Mouse (Mus musculus) retina, adult 2 months (tissue): Measurements from ENCODE around the gene Tmtc4.

Experiments used
- DNase-seq: peaks from one replicate; pipeline ENCODE4 v3.0.0-alpha.2; 2012; ENCODE audit warnings: low read depth, low spot score

Gene Tmtc4

DNA sequence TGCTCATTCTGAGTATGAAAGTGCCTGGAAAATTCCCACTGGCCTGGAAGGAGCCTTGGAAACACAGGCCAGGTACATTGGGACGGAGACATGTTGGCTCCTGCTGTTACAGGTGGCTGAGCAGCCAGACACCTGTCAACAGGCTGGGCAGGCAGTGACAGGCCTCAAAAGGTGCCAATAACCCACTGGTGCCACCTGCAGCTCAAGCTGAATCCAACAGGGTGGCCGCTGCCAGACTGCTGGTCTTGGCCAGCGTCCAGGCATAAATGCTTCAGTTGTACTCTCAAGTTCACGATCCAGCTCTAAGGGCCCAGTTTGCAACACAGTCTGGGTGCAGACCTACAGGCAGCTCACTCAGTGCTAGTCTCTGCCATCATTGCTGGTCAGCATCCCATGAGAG lies 81.0 kb downstream of the Tmtc4 start:
- no peak for DNase-seq

DNA sequence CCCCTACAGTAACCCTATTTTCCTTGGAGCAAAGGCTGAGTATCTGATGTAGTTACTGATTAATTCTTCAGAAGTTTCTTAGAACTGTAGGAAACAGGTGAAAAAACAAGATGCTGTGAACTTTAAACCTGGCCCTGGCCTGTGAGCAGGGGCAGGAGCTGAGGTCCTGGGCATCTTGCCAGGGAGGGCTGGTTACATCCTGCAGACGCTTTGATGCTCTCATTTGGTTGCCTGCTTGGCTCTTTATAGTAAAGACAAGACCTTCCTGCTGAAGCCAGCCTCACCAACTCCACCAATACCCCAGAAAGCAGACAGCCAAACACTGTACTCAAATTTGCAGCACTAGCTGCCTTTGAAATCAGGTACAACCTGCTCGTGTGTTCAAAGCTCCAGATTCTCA lies 81.7 kb downstream of the Tmtc4 start:
- DNase-seq, result no peak

DNA sequence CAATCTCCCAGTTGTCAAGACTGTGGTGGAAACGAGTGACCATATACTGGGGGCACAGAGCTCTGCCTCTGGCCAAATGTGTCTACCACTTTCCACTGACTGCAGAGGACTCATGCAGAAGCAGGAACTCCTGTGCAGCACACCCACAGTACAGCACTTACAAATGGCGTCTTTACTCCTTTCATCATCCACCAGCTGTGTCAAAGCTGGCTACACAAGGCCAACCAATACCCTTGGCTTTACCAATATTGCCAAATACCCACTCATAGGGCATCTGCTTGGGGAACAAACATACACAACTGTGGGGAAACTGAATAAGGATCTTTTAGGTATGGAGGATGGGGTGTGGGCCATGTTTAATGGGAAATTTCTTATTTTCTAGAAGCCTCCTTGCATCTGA lies 82.1 kb downstream of the Tmtc4 start:
- DNase-seq, result no peak

DNA sequence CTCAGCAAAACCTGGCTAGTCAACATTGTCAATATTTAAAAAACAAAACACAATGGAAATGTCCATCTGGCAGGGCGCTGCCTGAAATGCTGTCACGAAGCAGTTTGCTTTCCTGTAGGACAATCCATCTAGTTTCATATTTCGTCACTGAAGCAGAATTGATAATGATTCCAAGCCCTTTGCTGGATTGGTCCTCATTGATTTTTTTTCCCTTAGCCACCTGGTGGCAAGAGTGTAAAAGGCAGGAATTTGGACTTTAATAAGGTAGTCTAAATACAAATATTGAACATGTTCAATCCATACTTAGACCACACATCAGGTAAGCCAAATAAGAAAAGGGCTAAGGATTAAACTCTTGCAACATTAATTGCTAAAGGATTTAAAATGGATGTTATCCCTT lies 82.7 kb downstream of the Tmtc4 start:
- DNase-seq, result no peak

DNA sequence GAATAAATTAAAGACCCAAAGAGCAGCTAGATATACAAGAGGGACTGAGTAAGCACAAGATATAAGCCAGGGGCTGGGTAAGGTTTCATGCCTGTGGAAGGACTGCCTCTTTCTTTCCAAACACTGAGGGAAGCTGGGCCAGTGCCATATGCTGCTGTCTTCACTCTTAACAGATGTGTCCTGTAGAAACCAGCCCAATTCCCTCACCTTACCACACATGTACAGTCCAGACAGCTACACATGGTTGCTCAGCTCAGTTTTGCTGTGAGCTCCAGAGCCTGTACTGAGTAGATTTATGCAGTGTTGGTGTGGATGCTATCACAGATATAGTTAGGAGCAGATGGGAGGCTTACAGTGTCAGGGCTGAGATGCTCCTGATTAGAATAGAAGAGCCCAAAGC lies 83.2 kb downstream of the Tmtc4 start:
- DNase-seq, result no peak

DNA sequence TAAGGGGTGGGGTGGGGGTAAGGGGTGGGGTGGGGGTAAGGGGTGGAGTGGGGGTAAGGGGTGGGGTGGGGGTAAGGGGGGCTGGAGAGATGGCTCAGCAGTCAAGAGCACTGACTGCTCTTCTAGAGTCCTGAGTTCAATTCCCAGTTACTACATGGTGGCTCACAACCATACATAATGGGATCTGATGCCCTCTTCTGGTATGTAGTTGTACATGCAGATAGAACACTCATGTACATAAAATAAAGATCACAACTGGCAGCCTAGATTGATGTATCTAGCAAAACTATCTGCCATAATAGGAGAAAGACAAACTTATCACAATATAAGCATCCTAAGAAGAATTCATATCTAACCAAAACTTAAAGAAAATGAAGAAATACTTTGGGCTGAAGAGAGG lies 85.3 kb downstream of the Tmtc4 start:
- DNase-seq, result no peak

DNA sequence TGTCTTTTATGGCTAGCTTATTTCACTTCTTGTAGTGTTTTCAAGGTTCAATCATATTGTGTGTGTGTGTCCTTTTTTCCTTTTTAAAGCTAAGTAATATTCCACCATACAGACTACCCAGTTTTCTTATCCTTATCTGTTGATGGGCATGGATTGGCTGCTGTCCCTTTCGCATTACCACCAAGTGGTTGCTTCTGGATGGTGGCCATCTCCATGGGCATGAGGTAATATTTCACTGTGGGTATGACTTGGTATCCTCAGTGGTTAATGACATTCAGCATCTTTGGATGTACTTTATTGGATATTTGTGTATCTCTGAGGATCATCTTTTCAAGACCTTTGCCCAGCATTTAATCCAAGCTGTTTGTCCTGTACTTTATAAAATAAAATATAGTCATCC lies 87.7 kb downstream of the Tmtc4 start:
- DNase-seq, result no peak

DNA sequence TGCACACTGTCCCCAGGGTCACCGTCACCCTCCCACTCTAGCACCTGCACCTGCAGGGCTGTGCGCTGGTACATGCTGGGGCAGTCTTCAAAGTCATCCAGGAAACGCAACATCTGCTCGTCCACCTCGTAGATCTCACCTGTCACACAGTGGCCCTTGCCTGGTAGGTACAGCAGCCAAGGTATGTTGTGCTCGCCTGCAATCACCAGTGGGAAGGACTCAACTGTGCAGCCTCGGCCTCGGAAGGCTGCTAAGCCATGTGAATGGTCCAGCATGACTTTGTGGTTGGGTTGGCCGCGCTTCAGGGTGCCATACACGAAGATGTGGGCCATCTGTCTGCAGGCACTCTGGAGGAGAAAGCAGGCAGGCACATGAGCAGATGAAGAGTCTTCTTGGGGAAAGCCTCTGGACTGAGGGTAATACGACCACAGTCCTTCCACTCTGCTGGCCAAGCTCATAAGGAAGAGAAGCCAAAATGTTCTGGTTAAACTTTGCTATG lies 92.3 kb downstream of the Tmtc4 start:
- no peak for DNase-seq

DNA sequence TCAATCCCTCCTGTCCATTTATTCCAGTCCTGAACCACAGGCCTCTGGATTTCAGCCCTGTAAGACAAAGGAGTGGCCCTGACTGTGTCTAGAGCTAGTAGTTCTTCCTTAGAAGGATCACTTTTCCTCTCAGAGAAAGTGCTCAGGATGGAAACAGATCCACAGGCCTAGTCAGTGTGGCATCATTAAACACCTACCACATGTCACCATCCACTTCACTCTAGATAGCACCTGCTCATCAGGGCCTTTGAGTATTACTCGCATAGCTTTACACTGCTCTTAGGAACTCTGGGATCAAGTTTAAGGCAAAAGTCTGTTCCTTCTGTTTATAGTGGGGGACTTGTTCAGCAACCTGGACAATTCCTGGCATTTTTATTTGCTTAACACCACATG lies 95.4 kb downstream of the Tmtc4 start:
- DNase-seq, result no peak

DNA sequence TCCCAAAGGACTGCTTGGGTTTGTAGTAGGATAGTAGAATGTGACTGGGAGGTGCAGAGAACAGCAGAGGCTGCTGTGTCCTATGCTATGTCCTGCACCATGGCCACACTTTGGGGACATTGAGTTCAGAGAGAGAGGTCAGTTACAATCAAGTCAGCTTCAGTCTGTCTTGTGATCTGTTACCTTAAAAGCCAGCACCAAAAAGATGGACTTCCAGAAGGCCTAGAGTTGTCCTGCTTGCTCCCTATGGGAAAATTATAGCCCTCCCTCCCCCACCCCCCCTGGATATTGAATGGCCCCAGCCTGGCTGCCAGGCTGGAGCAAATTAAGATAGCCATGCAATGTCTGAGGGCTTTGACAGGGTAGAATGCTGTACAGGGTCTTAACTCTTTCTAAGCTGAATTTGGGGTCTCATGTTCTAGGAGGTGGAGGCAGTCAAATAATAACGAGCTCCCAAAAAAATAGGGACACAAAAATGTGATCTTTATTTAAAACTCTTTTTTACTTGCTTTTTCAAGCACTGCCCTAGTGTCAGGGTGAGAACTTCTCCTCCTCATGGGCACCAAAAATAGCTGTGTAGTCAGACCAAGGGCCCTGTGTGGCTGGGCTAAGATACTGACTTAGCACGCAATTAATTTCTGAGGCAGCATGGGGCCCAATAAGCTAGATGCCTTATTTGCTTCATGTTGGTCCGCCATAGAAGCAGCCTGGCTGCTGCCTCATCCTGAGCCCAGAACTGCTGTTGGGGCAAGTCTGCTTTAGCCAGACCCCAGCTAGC lies 95.9 kb downstream of the Tmtc4 start:
- DNase-seq, result no peak

DNA sequence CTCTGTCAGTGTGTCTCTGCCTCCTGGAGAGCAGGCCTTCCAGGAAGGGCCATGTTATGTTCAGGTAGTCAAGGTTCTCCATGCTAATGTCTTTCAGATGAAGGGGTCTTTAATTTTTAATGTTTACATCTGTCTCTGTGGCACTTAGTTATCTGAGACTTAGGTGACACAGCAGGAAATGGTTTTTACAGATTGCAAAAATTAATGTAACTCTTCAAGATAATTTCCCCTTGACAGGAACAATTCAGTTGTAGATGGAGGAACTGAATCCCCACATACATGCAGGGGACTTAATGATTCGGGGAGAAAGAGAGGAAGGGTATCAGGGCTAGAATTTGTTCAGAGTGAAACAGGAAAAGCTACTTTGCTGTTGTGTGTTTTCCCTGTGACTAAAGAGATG lies 96.6 kb downstream of the Tmtc4 start:
- no peak for DNase-seq

DNA sequence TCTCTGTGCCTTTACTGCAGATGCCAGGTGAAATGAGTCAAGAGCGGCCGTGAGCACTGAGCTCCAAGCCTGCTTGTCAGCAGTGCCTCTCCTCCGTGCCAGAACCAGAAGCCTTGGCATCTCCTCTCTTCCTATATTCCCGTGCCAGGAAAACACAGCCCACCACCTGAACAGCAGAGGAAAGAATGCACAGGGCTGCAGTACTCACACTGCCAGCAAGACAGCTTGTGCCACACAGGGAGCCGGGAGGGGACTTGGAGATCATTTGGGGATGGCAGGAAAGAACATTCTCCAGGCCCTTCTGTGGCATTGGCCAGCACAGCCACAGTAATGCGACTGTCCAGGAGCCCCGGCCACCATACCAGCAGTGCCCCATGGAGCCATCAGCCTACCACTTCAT lies 97.9 kb downstream of the Tmtc4 start:
- no peak for DNase-seq

DNA sequence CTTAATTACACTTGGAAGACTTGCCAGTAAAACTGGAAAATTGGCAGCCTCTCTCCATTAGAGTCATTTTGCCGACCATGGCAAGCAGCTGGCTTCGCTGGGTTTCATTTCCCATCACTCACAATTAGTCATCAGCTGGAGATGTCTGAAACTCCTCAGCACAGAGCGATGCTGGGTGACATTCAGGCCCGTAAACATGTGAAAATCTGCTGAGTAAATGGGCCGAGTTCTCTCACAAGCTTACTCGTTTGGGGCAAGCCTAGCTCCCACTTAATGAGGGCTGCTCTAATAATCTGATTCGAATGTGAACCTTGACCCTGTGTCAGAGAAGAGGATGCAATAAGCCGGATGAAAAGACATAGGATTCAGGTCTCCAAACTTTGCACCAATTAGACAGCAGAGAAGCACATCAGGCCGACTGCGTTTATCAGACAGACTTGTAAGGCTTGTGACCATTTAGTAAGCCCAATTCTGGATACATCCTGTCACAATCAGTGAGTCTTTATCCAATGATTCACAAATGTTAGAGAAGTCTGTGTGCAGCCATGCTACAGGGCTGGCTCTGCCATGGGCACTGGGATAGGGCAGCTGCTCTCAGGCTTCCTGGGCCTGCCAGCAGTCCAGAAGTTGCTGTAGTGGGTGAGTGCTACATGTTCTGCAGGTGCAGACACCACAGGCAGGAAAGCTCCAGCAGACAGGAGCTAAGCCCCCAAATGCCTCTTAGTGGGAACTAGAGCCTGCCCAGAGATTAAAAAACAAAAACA lies 99.8 kb downstream of the Tmtc4 start:
- no peak for DNase-seq

DNA sequence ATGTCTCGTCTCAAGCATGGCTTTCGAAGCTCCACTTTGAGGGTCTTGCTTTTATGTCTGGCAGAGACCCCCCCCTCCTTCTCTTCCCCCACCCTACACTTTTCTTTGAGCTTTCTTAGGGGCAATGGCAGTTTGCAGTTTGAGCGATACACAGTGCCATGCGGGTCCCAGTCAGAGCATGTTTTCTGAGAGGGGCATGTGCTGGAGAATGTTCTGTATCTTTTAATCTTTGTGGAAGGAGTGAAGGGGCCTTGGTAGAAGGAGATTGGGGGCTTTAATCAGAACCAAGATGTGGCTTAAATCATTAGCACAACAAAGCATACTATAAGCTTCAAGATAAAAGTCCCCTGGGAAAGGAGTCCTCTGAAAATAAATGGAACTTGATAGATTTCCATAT lies 100.4 kb downstream of the Tmtc4 start:
- DNase-seq, result no peak

DNA sequence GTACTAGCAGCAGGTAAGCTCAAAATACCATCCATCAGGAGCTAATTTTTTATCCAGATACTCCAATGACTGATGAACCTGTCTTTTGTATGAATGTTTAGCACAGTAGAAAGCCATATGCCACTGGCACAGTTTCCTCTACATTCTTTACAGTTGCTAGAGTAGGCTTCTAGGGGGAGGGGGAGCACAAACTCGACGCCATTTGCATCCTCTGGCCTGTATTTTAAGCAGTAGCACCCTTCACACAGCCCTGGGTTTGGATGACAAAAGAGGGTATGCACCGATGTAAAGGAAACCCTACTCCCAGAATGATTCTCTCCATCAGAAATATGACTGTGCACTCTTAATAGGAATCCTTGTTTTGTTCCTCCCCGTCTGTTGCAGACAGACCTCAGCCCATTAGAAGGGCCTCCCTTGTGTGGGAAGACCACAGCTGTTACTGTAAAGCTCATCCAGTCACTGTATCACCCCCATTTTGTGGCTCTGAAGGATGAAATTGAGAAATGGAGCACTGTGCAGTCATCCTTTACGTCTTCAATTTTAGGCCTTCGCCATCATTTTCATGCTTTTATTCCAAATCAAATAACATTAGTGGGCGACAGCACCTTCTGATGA lies 100.9 kb downstream of the Tmtc4 start:
- no peak for DNase-seq

DNA sequence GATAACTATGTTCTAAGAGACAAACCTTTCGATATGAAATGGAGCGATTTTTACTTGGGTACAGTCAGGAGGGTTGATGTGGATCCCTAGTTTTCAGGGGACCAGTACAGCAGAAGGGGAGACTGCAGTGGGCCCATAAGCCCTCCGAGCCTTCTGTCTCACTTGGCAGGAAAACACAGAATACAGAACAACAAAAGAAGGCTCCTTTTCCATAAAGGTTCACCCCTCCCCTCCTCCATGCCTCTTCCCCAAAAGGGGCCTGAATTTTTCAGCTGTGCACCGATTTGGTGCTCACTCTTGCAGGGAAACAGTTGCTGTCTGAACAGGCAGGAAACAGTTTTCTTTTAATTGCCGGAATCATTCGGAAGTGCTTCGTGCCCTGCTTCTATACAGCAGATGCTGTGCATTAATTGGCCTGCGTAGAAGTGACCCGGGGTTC lies 101.6 kb downstream of the Tmtc4 start:
- DNase-seq, result no peak

DNA sequence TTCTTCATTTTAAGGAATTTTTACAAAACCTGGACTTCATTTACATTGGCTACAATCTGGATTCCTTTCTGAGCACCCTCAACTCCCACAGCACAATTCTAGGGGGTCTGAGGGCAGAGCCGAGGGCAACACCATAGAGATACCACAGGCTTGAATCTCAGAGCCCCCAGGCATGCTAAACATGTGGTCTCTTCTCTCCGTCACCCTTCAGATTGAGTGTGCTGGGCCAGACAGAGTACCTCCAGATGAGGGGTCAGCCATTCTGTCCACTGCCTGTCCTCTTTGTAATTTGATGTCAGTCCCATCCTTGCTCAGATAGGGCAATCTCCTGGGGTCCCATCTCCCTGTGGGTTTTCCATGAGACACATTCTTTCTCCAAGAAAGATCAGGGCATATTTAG lies 102.1 kb downstream of the Tmtc4 start:
- no peak for DNase-seq

DNA sequence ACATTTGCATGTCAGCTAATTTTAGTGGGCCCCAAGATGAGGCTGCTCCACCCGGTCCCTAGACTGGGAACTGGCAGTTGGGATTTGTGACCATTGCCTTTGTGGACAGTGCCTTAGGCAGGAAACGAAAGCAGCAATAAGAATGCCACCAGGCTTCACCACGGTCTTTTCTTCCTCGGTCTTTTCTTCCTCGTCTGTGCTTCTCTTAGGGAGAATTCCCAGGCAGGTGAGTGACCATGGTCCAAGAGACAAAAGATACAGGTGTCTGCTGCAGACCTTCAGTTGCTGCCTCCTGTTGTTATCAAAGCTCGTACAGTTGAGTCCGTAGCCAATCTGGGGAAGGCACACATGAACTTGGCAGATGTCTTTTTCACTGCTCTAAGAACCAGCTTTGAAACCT lies 103.5 kb downstream of the Tmtc4 start:
- no peak for DNase-seq

DNA sequence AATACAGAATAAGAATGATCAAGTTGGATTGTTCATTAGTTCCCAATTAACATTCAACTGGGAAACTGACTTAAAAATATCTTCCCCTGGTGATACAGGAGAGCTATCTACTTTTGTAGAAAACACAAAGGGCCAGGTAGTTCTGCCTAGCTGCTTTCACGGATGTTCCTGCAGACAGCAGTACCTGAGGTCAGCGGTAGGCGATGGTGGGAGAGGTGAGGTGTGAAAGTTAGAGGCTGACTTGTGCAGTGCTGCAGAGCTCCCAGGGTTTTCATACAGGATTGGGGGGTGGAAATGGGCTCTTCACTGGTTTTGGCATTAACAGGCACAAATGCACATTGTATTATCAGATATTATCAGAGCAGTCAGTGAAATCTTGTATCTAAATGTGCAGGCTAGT lies 106.0 kb downstream of the Tmtc4 start:
- no peak for DNase-seq

DNA sequence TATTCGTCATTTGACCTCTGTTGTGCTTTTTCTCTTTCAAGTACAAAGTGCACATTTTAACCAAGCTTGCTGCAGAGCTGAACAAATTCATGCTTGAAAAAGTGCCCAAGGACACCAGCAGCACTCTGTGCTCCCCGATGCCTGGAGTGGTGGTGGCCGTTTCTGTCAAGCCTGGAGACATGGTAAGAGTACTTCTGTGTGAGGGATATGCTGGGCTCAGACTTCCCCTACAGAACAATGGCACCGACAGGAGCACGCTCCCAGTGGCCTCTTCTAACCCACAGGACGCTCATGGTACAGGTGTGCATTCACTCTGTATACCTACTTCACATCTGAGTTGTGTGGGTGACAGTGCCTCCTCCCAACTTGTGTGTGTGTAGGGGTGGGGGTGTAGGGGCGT lies 107.1 kb downstream of the Tmtc4 start:
- DNase-seq, result no peak

DNA sequence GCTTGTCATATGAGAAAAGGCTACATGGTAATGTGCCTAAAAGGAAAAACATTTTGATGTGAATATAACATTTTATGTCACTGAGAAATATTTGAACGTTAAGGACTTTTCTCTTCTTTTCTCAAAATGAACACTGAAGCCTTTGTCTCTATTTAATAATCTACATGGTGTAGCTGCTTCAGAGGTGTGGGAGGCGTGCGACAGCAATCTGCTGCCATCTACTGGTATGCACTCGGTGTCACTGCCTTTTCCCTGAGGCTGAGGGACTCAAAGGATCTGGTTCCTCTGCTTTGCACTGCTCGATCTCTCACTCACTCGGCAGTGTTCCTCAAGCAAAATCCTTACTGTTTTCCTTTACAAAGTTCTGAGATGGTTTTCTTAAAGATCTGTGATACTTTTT lies 107.7 kb downstream of the Tmtc4 start:
- peak; percentile 40 for DNase-seq

DNA sequence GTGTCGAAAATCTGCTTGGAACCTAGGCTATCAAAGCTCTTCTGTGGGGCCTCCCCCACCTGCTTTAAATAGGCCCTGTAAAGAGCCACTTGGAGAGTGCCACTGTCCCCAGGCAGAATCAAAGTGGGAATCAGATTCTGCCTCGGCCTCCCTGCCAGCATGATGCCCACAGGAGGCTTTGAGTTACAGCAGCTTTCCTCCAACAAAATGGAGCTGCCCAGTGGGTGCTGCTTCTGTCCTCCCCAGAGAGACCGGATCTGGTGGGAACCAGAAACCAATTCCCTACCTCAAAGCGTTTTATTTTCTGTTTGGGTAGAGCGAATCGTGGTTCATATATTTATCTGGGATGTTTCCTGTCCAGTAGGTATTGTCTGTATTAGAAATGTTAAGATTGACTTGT lies 108.2 kb downstream of the Tmtc4 start:
- no peak for DNase-seq

DNA sequence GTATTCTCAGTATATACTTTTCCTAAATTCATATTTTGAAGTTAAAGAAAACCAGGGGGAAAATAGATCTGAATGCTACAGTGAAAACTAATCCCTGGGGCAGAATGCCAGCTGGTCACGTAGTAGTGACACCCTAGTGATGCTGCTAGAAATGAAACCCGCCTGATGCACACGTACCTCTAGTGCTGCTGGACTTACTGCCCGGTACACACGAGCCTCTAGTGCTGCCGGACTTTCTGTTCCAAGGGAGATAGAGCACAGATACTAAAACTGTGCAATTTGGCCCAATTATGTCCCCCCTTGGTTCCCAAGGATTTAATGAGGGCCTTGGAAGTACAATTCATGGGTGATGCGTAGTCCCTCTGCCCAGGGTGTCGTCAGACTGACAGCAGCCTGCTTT lies 108.8 kb downstream of the Tmtc4 start:
- DNase-seq, result no peak
